Mouse (Mus musculus) lung, adult 10 weeks (tissue): ENCODE results near the gene Gm4567. TPM values are rescaled to one million over a fixed set of nuclear protein-coding genes. Genes with fewer than 3 reads are reported as not detected.

Source experiments
- polyA plus RNA-seq: library from polyadenylated mRNA; stranded (reverse); fragments of 350-450 nt; fragmentation: Illumina TruSeq; extraction: RNeasy Lipid Tissue Mini Kit (QIAGEN cat#74804); gene quantifications from one replicate; pipeline ENCODE4 v1.2.3, GENCODE M21; 2014; ENCODE audit warnings: low read depth, low replicate concordance; ENCODE audit not compliant: insufficient read depth

Gm4567 gene
- not detected for polyA plus RNA-seq

GRCm38 (mm10) chr7:22719610-22720009 is at the start of gene Gm4567:
Gene Gm4567 (minus strand): TSS chr7:22719710.

DNA sequence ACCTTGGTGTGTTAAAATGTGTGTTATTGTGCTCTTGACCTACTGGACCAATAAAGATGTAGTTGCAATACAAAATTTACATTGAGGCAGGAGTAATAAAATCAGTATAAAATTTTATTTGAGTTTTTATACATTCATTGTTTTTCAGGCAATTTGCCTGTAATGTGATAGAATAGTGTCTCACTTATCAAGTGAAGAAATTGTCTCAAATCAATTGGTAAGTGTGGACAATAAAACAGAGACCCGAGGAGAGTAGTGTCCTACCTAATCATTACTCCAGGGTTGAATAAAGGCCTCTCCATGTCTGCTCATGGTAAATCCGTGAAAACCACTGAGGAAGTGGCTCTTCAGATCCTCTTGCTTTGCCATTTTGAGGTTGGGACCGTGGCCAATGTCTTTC is 41.9 kb upstream of the Gm4567 start, which contains the start of gene Vmn1r157:
Gene Vmn1r157, plus strand, starts transcription at position 301 of the 400 bp plus-strand sequence.

GRCm38 (mm10) chr7:22692217-22692616 is 27.3 kb downstream of the Gm4567 start, which contains the start of gene Gm8693:
Gene Gm8693 (minus strand): TSS chr7:22692317.

Other genes starting within 250 kb of the Gm4567 start
- not detected for gene Vmn1r151, start 220.0 kb downstream of the Gm4567 start, polyA plus RNA-seq
- gene Vmn1r152, start 196.7 kb downstream of the Gm4567 start, polyA plus RNA-seq, result not detected
- gene Gm8677, start 184.8 kb downstream of the Gm4567 start, polyA plus RNA-seq, result not detected
- not detected for gene Gm4201, start 154.4 kb downstream of the Gm4567 start, polyA plus RNA-seq
- gene Gm4565, start 131.6 kb downstream of the Gm4567 start, polyA plus RNA-seq, result not detected
- gene Vmn1r155, start 61.7 kb downstream of the Gm4567 start, polyA plus RNA-seq, result not detected
- gene Gm8693, start 27.4 kb downstream of the Gm4567 start, polyA plus RNA-seq, result not detected
- gene Vmn1r157, start 42.0 kb upstream of the Gm4567 start, polyA plus RNA-seq, result not detected
- gene Vmn1r158, start 71.1 kb upstream of the Gm4567 start, polyA plus RNA-seq, result not detected
- gene Vmn1r159, start 123.9 kb upstream of the Gm4567 start, polyA plus RNA-seq, result not detected
- gene Vmn1r160, start 151.5 kb upstream of the Gm4567 start, polyA plus RNA-seq, result not detected